Mouse (Mus musculus): ENCODE measurements at regions not wholly inside any gene's neighbourhood (a gene's known extent, or its start where the extent isn't known, plus 50 kb on each side); places are given as distances from the start of the nearest gene placed in this dataset.

GRCm38 (mm10) chr9:43930476-43930875 is 112.7 kb upstream of the Thy1 start:
- TF ChIP-seq CTCF (IDR thresholded peaks at IDR 0.05; ENCODE audit: control insufficient read depth, insufficient read depth, insufficient read length) (no peak), USF1 (IDR thresholded peaks at IDR 0.05; ENCODE audit: low read depth) (no peak), MAX (IDR thresholded peaks at IDR 0.05) (no peak), CEBPB (IDR thresholded peaks at IDR 0.05; ENCODE audit: low read depth) (no peak), FOSL1 (IDR thresholded peaks at IDR 0.05; ENCODE audit: insufficient read depth, low read length, poor library complexity, severe bottlenecking) (no peak), MYOD1 (IDR thresholded peaks at IDR 0.05; ENCODE audit: control insufficient read depth, insufficient read length, low read depth) (no peak), MYOG (IDR thresholded peaks at IDR 0.05; ENCODE audit: control insufficient read depth, extremely low read depth, insufficient read length) (no peak)
- H3K79me2 ChIP-seq (ENCODE audit: control insufficient read depth, insufficient read depth): no peaks in the 10 kb centered on the region
- no peaks in the 10 kb centered on the region for H3K27me3 ChIP-seq (ENCODE audit: control insufficient read depth, insufficient read depth, insufficient read length)
- no peaks in the 10 kb centered on the region for H3K79me3 ChIP-seq (ENCODE audit: low read depth)
- no peaks in the 10 kb centered on the region for H3K36me3 ChIP-seq (ENCODE audit: control insufficient read depth, insufficient read depth)
- no peak overlapping the region for H3ac ChIP-seq (ENCODE audit: control insufficient read depth, insufficient read length, low read depth)
- no peak overlapping the region for H3K4me3 ChIP-seq (ENCODE audit: insufficient read depth, poor library complexity, severe bottlenecking)

- TF ChIP-seq CTCF (IDR thresholded peaks at IDR 0.05; ENCODE audit: control insufficient read depth, insufficient read depth, insufficient read length): no peak
- TF ChIP-seq MAX (IDR thresholded peaks at IDR 0.05): no peak
- no peak for TF ChIP-seq MYOG (IDR thresholded peaks at IDR 0.05; ENCODE audit: control insufficient read depth, extremely low read depth, insufficient read length)
- TF ChIP-seq USF1 (IDR thresholded peaks at IDR 0.05; ENCODE audit: low read depth): no peak
- no peak for TF ChIP-seq CEBPB (IDR thresholded peaks at IDR 0.05; ENCODE audit: low read depth)
- no peak for TF ChIP-seq MYOD1 (IDR thresholded peaks at IDR 0.05; ENCODE audit: control insufficient read depth, insufficient read length, low read depth)
- H3ac ChIP-seq (ENCODE audit: control insufficient read depth, insufficient read length, low read depth): no peak overlapping the region
- no peaks in the 10 kb centered on the region for H3K79me3 ChIP-seq (ENCODE audit: low read depth)
- H3K36me3 ChIP-seq (ENCODE audit: control insufficient read depth, insufficient read depth): no peaks in the 10 kb centered on the region
- H3K27me3 ChIP-seq (ENCODE audit: control insufficient read depth, insufficient read depth, insufficient read length): no peaks in the 10 kb centered on the region
- no peak overlapping the region for H3K4me3 ChIP-seq (ENCODE audit: insufficient read depth, poor library complexity, severe bottlenecking)
- H3K79me2 ChIP-seq (ENCODE audit: control insufficient read depth, insufficient read depth): no peaks in the 10 kb centered on the region
These were observed 109.0 kb upstream of the Thy1 start for GRCm38 (mm10) chr9:43934012-43934690.

DNA sequence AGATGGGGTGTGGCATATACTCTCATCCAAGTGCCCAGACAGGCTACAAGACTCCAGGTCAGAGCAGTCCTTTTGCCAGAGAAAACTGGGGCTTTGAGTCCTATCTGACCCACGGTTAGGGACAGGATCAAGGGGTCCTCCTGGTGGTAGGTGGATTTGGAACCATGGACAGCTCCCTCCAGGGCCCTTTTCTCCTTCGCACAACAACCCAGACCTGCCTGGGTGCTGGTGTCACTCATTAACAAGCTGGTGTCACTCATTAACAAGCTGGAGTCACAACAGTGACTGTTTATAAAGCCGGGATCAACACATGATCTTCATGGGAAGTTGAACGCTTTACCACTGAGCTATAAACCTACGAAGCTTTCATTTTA is 108.5 kb upstream of the Thy1 start:
- H3K79me2 ChIP-seq (ENCODE audit: control insufficient read depth, insufficient read depth): no peaks in the 10 kb centered on the region
- no peak for TF ChIP-seq FOSL1 (IDR thresholded peaks at IDR 0.05; ENCODE audit: insufficient read depth, low read length, poor library complexity, severe bottlenecking)
- TF ChIP-seq USF1 (IDR thresholded peaks at IDR 0.05; ENCODE audit: low read depth): no peak
- no peak for TF ChIP-seq MYOD1 (IDR thresholded peaks at IDR 0.05; ENCODE audit: control insufficient read depth, insufficient read length, low read depth)
- TF ChIP-seq MAX (IDR thresholded peaks at IDR 0.05): no peak
- TF ChIP-seq CEBPB (IDR thresholded peaks at IDR 0.05; ENCODE audit: low read depth): no peak
- TF ChIP-seq MYOG (IDR thresholded peaks at IDR 0.05; ENCODE audit: control insufficient read depth, extremely low read depth, insufficient read length): no peak
- no peak for TF ChIP-seq CTCF (IDR thresholded peaks at IDR 0.05; ENCODE audit: control insufficient read depth, insufficient read depth, insufficient read length)
- H3K36me3 ChIP-seq (ENCODE audit: control insufficient read depth, insufficient read depth): no peaks in the 10 kb centered on the region
- no peak overlapping the region for H3K4me3 ChIP-seq (ENCODE audit: insufficient read depth, poor library complexity, severe bottlenecking)
- no peaks in the 10 kb centered on the region for H3K79me3 ChIP-seq (ENCODE audit: low read depth)
- no peak overlapping the region for H3ac ChIP-seq (ENCODE audit: control insufficient read depth, insufficient read length, low read depth)
- H3K27me3 ChIP-seq (ENCODE audit: control insufficient read depth, insufficient read depth, insufficient read length): no peaks in the 10 kb centered on the region

DNA sequence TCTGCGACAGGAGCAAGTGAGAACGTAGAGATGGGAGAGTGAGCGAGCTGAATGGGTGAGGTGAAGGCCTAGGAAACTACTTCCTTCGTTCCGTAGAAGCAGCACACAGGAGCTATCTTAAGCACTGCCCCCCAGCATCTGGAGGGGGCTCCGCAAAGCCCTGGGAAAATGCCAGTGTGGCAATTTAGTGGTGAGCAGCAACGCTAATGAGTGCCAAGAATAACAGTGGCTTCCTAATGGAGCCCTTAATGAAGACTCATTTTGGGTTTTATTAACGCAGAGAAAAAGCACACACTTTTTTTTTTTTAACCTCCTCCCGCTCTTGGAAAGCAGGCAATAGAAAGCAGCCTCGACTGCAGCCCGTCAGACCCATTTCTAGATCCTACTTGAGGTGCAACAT is 103.8 kb upstream of the Thy1 start:
- Histone ChIP-seq H3ac (ENCODE audit: control insufficient read depth, insufficient read length, low read depth) (no peak overlapping the region), H3K4me3 (ENCODE audit: insufficient read depth, poor library complexity, severe bottlenecking) (no peak overlapping the region), H3K27me3 (ENCODE audit: control insufficient read depth, insufficient read depth, insufficient read length) (no peaks in the 10 kb centered on the region), H3K36me3 (ENCODE audit: control insufficient read depth, insufficient read depth) (no peaks in the 10 kb centered on the region), H3K79me3 (ENCODE audit: low read depth) (no peaks in the 10 kb centered on the region), H3K79me2 (ENCODE audit: control insufficient read depth, insufficient read depth) (peaks cover 6% of the 10 kb centered on the region)
- TF ChIP-seq MYOD1 (IDR thresholded peaks at IDR 0.05; ENCODE audit: control insufficient read depth, insufficient read length, low read depth) (no peak), FOSL1 (IDR thresholded peaks at IDR 0.05; ENCODE audit: insufficient read depth, low read length, poor library complexity, severe bottlenecking) (no peak), CEBPB (IDR thresholded peaks at IDR 0.05; ENCODE audit: low read depth) (no peak), MYOG (IDR thresholded peaks at IDR 0.05; ENCODE audit: control insufficient read depth, extremely low read depth, insufficient read length) (no peak), MAX (IDR thresholded peaks at IDR 0.05) (no peak), USF1 (IDR thresholded peaks at IDR 0.05; ENCODE audit: low read depth) (no peak), CTCF (IDR thresholded peaks at IDR 0.05; ENCODE audit: control insufficient read depth, insufficient read depth, insufficient read length) (no peak)

DNA sequence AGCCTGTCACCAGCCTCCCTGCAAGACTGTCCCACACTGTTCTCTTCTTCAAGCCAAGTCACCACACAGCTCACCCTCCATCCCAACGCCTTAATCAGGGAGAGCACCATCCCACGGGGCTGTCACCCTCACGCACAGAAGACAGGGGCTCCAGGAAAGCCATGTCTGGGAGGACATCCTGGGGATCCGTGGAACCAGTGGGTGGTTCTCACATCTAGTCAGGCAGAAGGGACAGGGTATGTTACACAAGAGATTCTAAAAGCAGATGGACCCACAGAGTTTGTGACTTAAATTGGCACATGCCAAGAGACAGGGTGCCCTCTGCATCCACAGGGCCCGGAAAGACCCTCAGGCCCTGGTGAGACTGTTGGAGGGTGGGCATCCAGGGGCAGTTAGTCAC is 101.0 kb upstream of the Thy1 start:
- no peak overlapping the region for H3ac ChIP-seq (ENCODE audit: control insufficient read depth, insufficient read length, low read depth)
- no peak overlapping the region for H3K4me3 ChIP-seq (ENCODE audit: insufficient read depth, poor library complexity, severe bottlenecking)
- H3K79me3 ChIP-seq (ENCODE audit: low read depth): no peaks in the 10 kb centered on the region
- no peaks in the 10 kb centered on the region for H3K36me3 ChIP-seq (ENCODE audit: control insufficient read depth, insufficient read depth)
- no peak for TF ChIP-seq CEBPB (IDR thresholded peaks at IDR 0.05; ENCODE audit: low read depth)
- TF ChIP-seq MAX (IDR thresholded peaks at IDR 0.05): no peak
- TF ChIP-seq MYOG (IDR thresholded peaks at IDR 0.05; ENCODE audit: control insufficient read depth, extremely low read depth, insufficient read length): no peak
- TF ChIP-seq FOSL1 (IDR thresholded peaks at IDR 0.05; ENCODE audit: insufficient read depth, low read length, poor library complexity, severe bottlenecking): no peak
- TF ChIP-seq MYOD1 (IDR thresholded peaks at IDR 0.05; ENCODE audit: control insufficient read depth, insufficient read length, low read depth): no peak
- no peak for TF ChIP-seq CTCF (IDR thresholded peaks at IDR 0.05; ENCODE audit: control insufficient read depth, insufficient read depth, insufficient read length)
- TF ChIP-seq USF1 (IDR thresholded peaks at IDR 0.05; ENCODE audit: low read depth): no peak
- peaks cover 7% of the 10 kb centered on the region for H3K79me2 ChIP-seq (ENCODE audit: control insufficient read depth, insufficient read depth)
- H3K27me3 ChIP-seq (ENCODE audit: control insufficient read depth, insufficient read depth, insufficient read length): no peaks in the 10 kb centered on the region
